Mouse (Mus musculus) erythroblast, embryonic 14.5 days (primary cell): ENCODE results near the gene Pnp.

Experiments
- GATA1 ChIP-seq: IDR thresholded peaks from 2 replicates; pipeline ENCODE4 v1.6.1; 2012; ENCODE audit warnings: low read length, inconsistent platforms, mixed read lengths
- TAL1 ChIP-seq: IDR thresholded peaks from 3 replicates; pipeline ENCODE4 v1.6.1; 2012; ENCODE audit warnings: low read length, inconsistent platforms, mixed read lengths

GRCm38 (mm10) chr14:51007152-51007801 lies 76.4 kb downstream of the Pnp start, which contains the start of gene Rnase10:
- no peak for TF ChIP-seq GATA1
- TF ChIP-seq TAL1, result no peak
